9 mouse cellular contexts compared by ENCODE assay signal in the genomic region with DNA sequence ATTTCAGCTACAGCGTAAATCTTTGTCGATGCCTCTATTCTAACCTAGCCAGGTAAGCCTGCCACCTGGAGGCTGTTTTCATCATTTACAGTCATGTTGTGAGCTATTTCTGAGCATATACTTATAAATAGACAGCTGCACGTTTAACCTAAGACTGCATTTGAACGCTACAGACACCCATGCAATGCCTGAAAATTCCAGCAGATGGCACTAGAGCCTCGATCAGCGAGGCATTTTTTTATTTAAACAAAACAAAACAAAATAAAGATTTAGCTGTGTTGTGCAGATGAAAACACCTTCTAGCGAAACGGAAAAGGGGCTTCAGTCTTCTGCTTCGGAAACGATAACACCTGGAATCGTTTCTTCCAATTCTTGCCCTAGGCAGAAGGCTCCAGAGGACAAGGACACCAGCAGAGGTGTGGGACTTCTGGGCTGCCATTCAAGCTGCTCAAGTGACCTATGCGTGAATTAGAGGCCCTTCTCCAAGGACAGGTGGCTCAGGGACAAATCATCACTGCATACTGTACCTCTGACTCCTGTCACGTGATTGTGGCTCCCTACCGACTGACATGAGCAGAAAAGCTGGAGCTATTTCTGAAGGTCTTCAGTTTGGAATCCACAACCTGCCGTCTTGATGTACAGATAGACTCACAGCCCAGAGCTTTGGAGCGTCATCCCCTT. TPM values are rescaled to one million over a fixed set of nuclear protein-coding genes. Genes with fewer than 3 reads are reported as not detected.
A peak's percentile ranks its signal among the peaks of the same experiment; 100 is the strongest.
DNase-seq lines count a peak whose midpoint lies in the region; ATAC-seq and TF ChIP-seq lines count a peak whose summit lies in the region.
"Had no signal": no experiment of that assay in that cellular context is flagged by ENCODE, and none has a peak within 500 bp of the region (broad histone marks: within the 10 kb centered on the region; RNA-seq: fewer than 3 reads in every experiment).

No protein-coding gene starts in this region.

- H3K4me2 ChIP-seq in limb, embryonic 12.5 days, result peak overlapping the region; percentile 24; the same call in 1 of the 2 replicates
- peak overlapping the region; percentile 33 for H3K4me2 ChIP-seq in midbrain, embryonic 15.5 days

- H3K27me3 ChIP-seq in limb, embryonic 12.5 days, result peaks cover 26% of the 10 kb centered on the region
- H3K27me3 ChIP-seq in midbrain, embryonic 15.5 days (replicated peaks), result no peaks in the 10 kb centered on the region
- no peaks in the 10 kb centered on the region for H3K27me3 ChIP-seq in spleen, adult 2 months (ENCODE audit: control insufficient read depth, insufficient read depth, low read length)

- H3K4me3 ChIP-seq in limb, embryonic 12.5 days (replicated peaks), result no peak overlapping the region
- H3K4me3 ChIP-seq in midbrain, embryonic 15.5 days, result no peak overlapping the region
- no peak overlapping the region for H3K4me3 ChIP-seq in spleen, adult 2 months (ENCODE audit: extremely low read depth, insufficient read depth, insufficient read length)

- no peak overlapping the region for H3K9ac ChIP-seq in limb, embryonic 12.5 days (replicated peaks)
- no peak overlapping the region for H3K9ac ChIP-seq in midbrain, embryonic 15.5 days

- no peaks in the 10 kb centered on the region for H3K9me3 ChIP-seq in limb, embryonic 12.5 days
- H3K9me3 ChIP-seq in midbrain, embryonic 15.5 days, result no peaks in the 10 kb centered on the region

- no peaks in the 10 kb centered on the region for H3K4me1 ChIP-seq in limb, embryonic 12.5 days (replicated peaks)
- H3K4me1 ChIP-seq in midbrain, embryonic 15.5 days, result peaks cover 5% of the 10 kb centered on the region; the same call in 1 of the 2 replicates
- H3K4me1 ChIP-seq in spleen, adult 2 months (ENCODE audit: control insufficient read depth, insufficient read depth, insufficient read length), result no peaks in the 10 kb centered on the region

- 37% methylated on average over 16 of the region's 16 CpGs for WGBS in limb, embryonic 12.5 days
- WGBS in midbrain, embryonic 15.5 days, result 33% methylated on average over 16 of the region's 16 CpGs
- WGBS in spleen, adult 2 months, result 37% methylated on average over 16 of the region's 16 CpGs

- TF ChIP-seq CTCF in spleen, adult 2 months (IDR thresholded peaks at IDR 0.05; ENCODE audit: extremely low read depth, insufficient read depth, insufficient read length, insufficient replicate concordance), result peak; percentile 59; the same call in 1 of the 2 replicates

- TF ChIP-seq POLR2A in spleen, adult 2 months (IDR thresholded peaks at IDR 0.05; ENCODE audit: low read depth, low read length), result no peak

- peak; percentile 70 for DNase-seq in 416B (ENCODE audit: low read depth)
- peak; percentile 73 to 74 for DNase-seq in adrenal gland, adult 18-20 months (ENCODE audit: low spot score in 2 of 2)
- peak; percentile 70 for DNase-seq in embryo, embryonic 11 days
- DNase-seq in heart, adult 9 months (ENCODE audit: low spot score in 2 of 2), result peak; percentile 71 to 76
- DNase-seq in kidney, adult 18-20 months, result peak; percentile 77
- DNase-seq in spleen, adult 2 months (ENCODE audit: low read depth in 1 of 2, low spot score in 2 of 2), result peak; percentile 29 to 40

- no peak overlapping the region for H3K27ac ChIP-seq in limb, embryonic 12.5 days
- H3K27ac ChIP-seq in midbrain, embryonic 15.5 days, result no peak overlapping the region
- H3K27ac ChIP-seq in spleen, adult 2 months (ENCODE audit: insufficient read depth, low read length), result no peak overlapping the region

- H3K36me3 ChIP-seq in limb, embryonic 12.5 days, result no peaks in the 10 kb centered on the region
- no peaks in the 10 kb centered on the region for H3K36me3 ChIP-seq in midbrain, embryonic 15.5 days (replicated peaks)
- no peaks in the 10 kb centered on the region for H3K36me3 ChIP-seq in spleen, adult 2 months (ENCODE audit: control insufficient read depth, insufficient read depth, low read length)

- ATAC-seq in limb, embryonic 12.5 days (ENCODE audit: insufficient number of reproducible peaks, insufficient read depth, low FRiP score, low TSS enrichment, low read depth), result no peak
- peak; percentile 74 for ATAC-seq in midbrain, embryonic 15.5 days (replicated peaks)

RNA-seq across cellular contexts. Expression of a gene that starts 17.0 kb away (rescaled TPM):
- not detected for total RNA-seq in adrenal gland, adult 18-20 months (2021)
- polyA plus RNA-seq in limb, embryonic 12.5 days (2016; fragmentation: Nextera tagmentation; extraction: Ambion mirVana), result not detected in 2 replicates
- polyA plus RNA-seq in midbrain, embryonic 15.5 days (2015; fragmentation: Nextera tagmentation; extraction: Ambion mirVana), result not detected in 2 replicates
- polyA plus RNA-seq in spleen, adult 2 months (2012; rRNA removed), result not detected in 2 replicates
- total RNA-seq: adrenal gland, postnatal 4 days had no signal

RNA-seq across cellular contexts. Expression of a gene that starts 20.0 kb away (rescaled TPM):
- total RNA-seq in adrenal gland, adult 18-20 months (2021), result 1 to 10 TPM in 1 of 2 experiments, under 1 TPM in 1; 0.30 to 1.1 TPM
- not detected in 2 replicates for polyA plus RNA-seq in limb, embryonic 12.5 days (2016; fragmentation: Nextera tagmentation; extraction: Ambion mirVana)
- not detected in 2 replicates for polyA plus RNA-seq in midbrain, embryonic 15.5 days (2015; fragmentation: Nextera tagmentation; extraction: Ambion mirVana)
- polyA plus RNA-seq in spleen, adult 2 months (2012; rRNA removed), result 0.27 and 0.46 TPM in 2 replicates

RNA-seq across cellular contexts. Expression of a gene that starts 55.2 kb away (rescaled TPM):
- not detected for total RNA-seq in adrenal gland, adult 18-20 months (2021)
- not detected in 2 replicates for polyA plus RNA-seq in limb, embryonic 12.5 days (2016; fragmentation: Nextera tagmentation; extraction: Ambion mirVana)
- polyA plus RNA-seq in midbrain, embryonic 15.5 days (2015; fragmentation: Nextera tagmentation; extraction: Ambion mirVana), result not detected in 2 replicates
- not detected in 2 replicates for polyA plus RNA-seq in spleen, adult 2 months (2012; rRNA removed)
- total RNA-seq: adrenal gland, postnatal 4 days had no signal
